Mouse (Mus musculus) NIH3T3 (cell line): ENCODE data around the gene Pkp1.

ENCODE experiments used
- DNase-seq: peaks from one replicate; pipeline ENCODE4 v3.0.0-alpha.2; 2012; ENCODE audit warnings: low read depth

Gene Pkp1

GRCm38 (mm10) chr1:135909381-135909780 lies 9.6 kb downstream of the Pkp1 start:
- no peak for DNase-seq

GRCm38 (mm10) chr1:135906736-135907135 lies 12.3 kb downstream of the Pkp1 start:
- DNase-seq: peak; percentile 81

GRCm38 (mm10) chr1:135899991-135900515 lies 19.0 kb downstream of the Pkp1 start:
- no peak for DNase-seq

- DNase-seq: no peak
Measured at GRCm38 (mm10) chr1:135899295-135899694, 19.7 kb downstream of the Pkp1 start.

GRCm38 (mm10) chr1:135895367-135895766 lies 23.6 kb downstream of the Pkp1 start:
- no peak for DNase-seq

- no peak for DNase-seq
Measured at GRCm38 (mm10) chr1:135893377-135893776, 25.6 kb downstream of the Pkp1 start.

- DNase-seq: no peak
Measured at GRCm38 (mm10) chr1:135892764-135893163, 26.2 kb downstream of the Pkp1 start.

GRCm38 (mm10) chr1:135892233-135892632 lies 26.8 kb downstream of the Pkp1 start:
- no peak for DNase-seq

- DNase-seq: no peak
Measured at GRCm38 (mm10) chr1:135891424-135892216, 27.4 kb downstream of the Pkp1 start.

- DNase-seq: no peak
Measured at GRCm38 (mm10) chr1:135889461-135890185, 29.4 kb downstream of the Pkp1 start.

- peak; percentile 79 for DNase-seq
Measured at GRCm38 (mm10) chr1:135882385-135883109, 36.5 kb downstream of the Pkp1 start.

GRCm38 (mm10) chr1:135877248-135877647 lies 41.8 kb downstream of the Pkp1 start:
- DNase-seq: no peak

GRCm38 (mm10) chr1:135872991-135873390 lies 46.0 kb downstream of the Pkp1 start:
- no peak for DNase-seq

GRCm38 (mm10) chr1:135868570-135868969 lies 50.4 kb downstream of the Pkp1 start:
- no peak for DNase-seq

- peak; percentile 92 for DNase-seq
Measured at GRCm38 (mm10) chr1:135865518-135866194, 53.4 kb downstream of the Pkp1 start.

GRCm38 (mm10) chr1:135864830-135865229 lies 54.2 kb downstream of the Pkp1 start:
- DNase-seq: no peak

- peak; percentile 62 for DNase-seq
Measured at GRCm38 (mm10) chr1:135863786-135864335, 55.1 kb downstream of the Pkp1 start.

GRCm38 (mm10) chr1:135862561-135862960 lies 56.4 kb downstream of the Pkp1 start:
- DNase-seq: no peak

- peak; percentile 70 for DNase-seq
Measured at GRCm38 (mm10) chr1:135861980-135862552, 56.9 kb downstream of the Pkp1 start.

GRCm38 (mm10) chr1:135861091-135861490 lies 57.9 kb downstream of the Pkp1 start:
- no peak for DNase-seq

- DNase-seq: no peak
Measured at GRCm38 (mm10) chr1:135858533-135858932, 60.5 kb downstream of the Pkp1 start.
